Mouse (Mus musculus) MEL (cell line): ENCODE measurements around the gene Slc3a2. TPM values are rescaled to one million over a fixed set of nuclear protein-coding genes. Genes with fewer than 3 reads are reported as not detected.

Source experiments
- DNase-seq: peaks from one replicate; pipeline ENCODE4 v3.0.0; 2011; ENCODE audit warnings: low read depth, low spot score
- H3K27ac ChIP-seq: 2 replicates; pipeline ENCODE4 v1.5.1; 2012; ENCODE audit warnings: low read depth, mild to moderate bottlenecking, control low read depth, low read length, moderate library complexity; ENCODE audit not compliant: control insufficient read depth
- H3K27me3 ChIP-seq, 2 experiments: fragments of 150-350 bp in 1 of 2; sonication (generic) in 1 of 2; 2 replicates each; pipeline ENCODE4 v1.6.1; 2012; ENCODE audit warnings: low read length in 2 of 2, mild to moderate bottlenecking in 2 of 2, improper control_type of control experiment in 1 of 2, moderate library complexity in 1 of 2; ENCODE audit not compliant: insufficient read depth in 2 of 2, control insufficient read depth in 1 of 2
- H3K36me3 ChIP-seq, 2 experiments: 2 replicates each; pipeline ENCODE4 v1.6.1; 2012 to 2014; ENCODE audit warnings: low read length in 2 of 2, improper control_type of control experiment in 1 of 2, inconsistent platforms in 1 of 2, mild to moderate bottlenecking in 1 of 2; ENCODE audit not compliant: insufficient read depth in 2 of 2, control insufficient read depth in 1 of 2
- H3K4me1 ChIP-seq, 2 experiments: fragments of 150-350 bp in 1 of 2; sonication (generic) in 1 of 2; 2 replicates each; pipeline ENCODE4 v1.6.1; 2012; ENCODE audit warnings: low read length in 2 of 2, improper control_type of control experiment in 1 of 2, mild to moderate bottlenecking in 1 of 2; ENCODE audit not compliant: insufficient read depth in 2 of 2, control insufficient read depth in 1 of 2
- H3K4me3 ChIP-seq, 2 experiments: fragments of 150-350 bp in 1 of 2; sonication (generic) in 1 of 2; 2 replicates each; pipeline ENCODE4 v1.5.1; 2012; ENCODE audit warnings: low read depth in 2 of 2, low read length in 2 of 2, mild to moderate bottlenecking in 2 of 2, moderate library complexity in 2 of 2, control low read depth in 1 of 2, improper control_type of control experiment in 1 of 2; ENCODE audit not compliant: control insufficient read depth in 1 of 2, insufficient read depth in 1 of 2
- H3K79me2 ChIP-seq: 2 replicates; pipeline ENCODE4 v1.6.1; 2012; ENCODE audit warnings: mild to moderate bottlenecking, low read length, moderate library complexity; ENCODE audit not compliant: control insufficient read depth, poor library complexity, insufficient read depth
- H3K9ac ChIP-seq: 2 replicates; pipeline ENCODE4 v1.6.1; 2012; ENCODE audit warnings: low read depth, mild to moderate bottlenecking, control low read depth, low read length, moderate library complexity; ENCODE audit not compliant: control insufficient read depth, poor library complexity, severe bottlenecking
- H3K9me3 ChIP-seq: fragments of 150-350 bp; sonication (generic); replicated peaks from 2 replicates; pipeline ENCODE4 v1.6.1; 2012; ENCODE audit warnings: mild to moderate bottlenecking, low read length, improper control_type of control experiment, moderate library complexity; ENCODE audit not compliant: insufficient read depth
- BHLHE40 ChIP-seq: IDR thresholded peaks from 2 replicates; pipeline ENCODE4 v1.6.1; 2012; ENCODE audit warnings: low read depth, mild to moderate bottlenecking, inconsistent platforms, low read length, improper control_type of control experiment, borderline replicate concordance
- CHD2 ChIP-seq: IDR thresholded peaks from 2 replicates; pipeline ENCODE4 v1.6.1; 2011; ENCODE audit warnings: low read length, improper control_type of control experiment
- CTCF ChIP-seq, 3 experiments: IDR thresholded peaks in 2 of 3; conservative IDR thresholded peaks in 1 of 3; 2 replicates each; pipeline ENCODE4 v1.5.1; 2011 to 2012; ENCODE audit warnings: low read length in 3 of 3, low read depth in 2 of 3, mild to moderate bottlenecking in 2 of 3, improper control_type of control experiment in 1 of 3, inconsistent platforms in 1 of 3, mixed read lengths in 1 of 3, moderate library complexity in 1 of 3; ENCODE audit not compliant: control insufficient read depth in 1 of 3, insufficient read depth in 1 of 3, poor library complexity in 1 of 3, severe bottlenecking in 1 of 3
- EP300 ChIP-seq, 2 experiments: IDR thresholded peaks; 2 replicates each; pipeline ENCODE4 v1.6.1; 2011; ENCODE audit warnings: improper control_type of control experiment in 2 of 2, low read length in 2 of 2, low read depth in 1 of 2, mild to moderate bottlenecking in 1 of 2
- ETS1 ChIP-seq: IDR thresholded peaks from 2 replicates; pipeline ENCODE4 v1.6.1; 2012; ENCODE audit warnings: low read depth, mild to moderate bottlenecking, inconsistent platforms, low read length, improper control_type of control experiment, moderate library complexity
- GABPA ChIP-seq: IDR thresholded peaks from 2 replicates; pipeline ENCODE4 v1.6.1; 2012; ENCODE audit warnings: low read depth, mild to moderate bottlenecking, inconsistent platforms, low read length, improper control_type of control experiment, moderate library complexity
- GATA1 ChIP-seq: IDR thresholded peaks from 2 replicates; pipeline ENCODE4 v1.6.1; 2011; ENCODE audit warnings: low read depth, low read length, improper control_type of control experiment
- JUND ChIP-seq: IDR thresholded peaks from 2 replicates; pipeline ENCODE4 v1.6.1; 2011; ENCODE audit warnings: low read depth, mild to moderate bottlenecking, improper control_type of control experiment, low read length
- KAT2A ChIP-seq: conservative IDR thresholded peaks from 2 replicates; pipeline ENCODE4 v1.6.1; 2012; ENCODE audit warnings: low read depth, low read length, improper control_type of control experiment, inconsistent platforms
- MAFK ChIP-seq: IDR thresholded peaks from 2 replicates; pipeline ENCODE4 v1.6.1; 2011; ENCODE audit warnings: low read depth, mild to moderate bottlenecking, low read length, improper control_type of control experiment, borderline replicate concordance
- MAX ChIP-seq: IDR thresholded peaks from 2 replicates; pipeline ENCODE4 v1.6.1; 2011; ENCODE audit warnings: low read length, improper control_type of control experiment
- MEF2A ChIP-seq: IDR thresholded peaks from 2 replicates; pipeline ENCODE4 v1.6.1; 2014; ENCODE audit warnings: low read depth, mild to moderate bottlenecking, inconsistent platforms, low read length, improper control_type of control experiment; ENCODE audit not compliant: poor library complexity, insufficient replicate concordance, severe bottlenecking; ENCODE audit errors: extremely low read depth
- MXI1 ChIP-seq: IDR thresholded peaks from 2 replicates; pipeline ENCODE4 v1.6.1; 2011; ENCODE audit warnings: mild to moderate bottlenecking, low read depth, low read length, improper control_type of control experiment
- NELFE ChIP-seq: IDR thresholded peaks from 2 replicates; pipeline ENCODE4 v1.6.1; 2011; ENCODE audit warnings: low read depth, low read length, improper control_type of control experiment
- POLR2AphosphoS2 ChIP-seq: IDR thresholded peaks from 2 replicates; pipeline ENCODE4 v1.6.1; 2011; ENCODE audit warnings: low read length, improper control_type of control experiment
- SMC3 ChIP-seq: IDR thresholded peaks from 2 replicates; pipeline ENCODE4 v1.6.1; 2011; ENCODE audit warnings: low read depth, low read length, improper control_type of control experiment
- TCF12 ChIP-seq: IDR thresholded peaks from 2 replicates; pipeline ENCODE4 v1.6.1; 2014; ENCODE audit warnings: low read depth, mild to moderate bottlenecking, inconsistent platforms, low read length, improper control_type of control experiment, moderate library complexity
- ZKSCAN1 ChIP-seq: IDR thresholded peaks from 2 replicates; pipeline ENCODE4 v1.6.1; 2012; ENCODE audit warnings: low read depth, mild to moderate bottlenecking, inconsistent platforms, low read length, improper control_type of control experiment, moderate library complexity
- ZMIZ1 ChIP-seq: IDR thresholded peaks from 2 replicates; pipeline ENCODE4 v1.6.1; 2012; ENCODE audit warnings: low read depth, mild to moderate bottlenecking, inconsistent platforms, low read length, improper control_type of control experiment, moderate library complexity
- ZNF384 ChIP-seq: IDR thresholded peaks from 2 replicates; pipeline ENCODE4 v1.6.1; 2012; ENCODE audit warnings: low read depth, mild to moderate bottlenecking, inconsistent platforms, low read length, improper control_type of control experiment
- polyA plus RNA-seq, 2 experiments: library from polyadenylated mRNA; stranded (reverse) in 1 of 2; unstranded in 1 of 2; fragments of >175 nt in 1 of 2; fragments of >200 nt in 1 of 2; gene quantifications; 2 replicates each; pipeline versions ENCODE4 v1.2.1 to v1.2.4; 2012; ENCODE audit warnings: low replicate concordance in 2 of 2, low read depth in 1 of 2; ENCODE audit not compliant: insufficient read length in 2 of 2, insufficient read depth in 1 of 2, missing spikeins in 1 of 2
- total RNA-seq: library from RNA; depleted of rRNA; stranded (reverse); fragments of 300-350 nt; gene quantifications from 2 replicates; pipeline ENCODE4 v1.2.3, GENCODE M21; 2012

Gene Slc3a2
- total and polyA plus RNA-seq, 3 experiments: 164 to 670 (median 428) TPM

DNA sequence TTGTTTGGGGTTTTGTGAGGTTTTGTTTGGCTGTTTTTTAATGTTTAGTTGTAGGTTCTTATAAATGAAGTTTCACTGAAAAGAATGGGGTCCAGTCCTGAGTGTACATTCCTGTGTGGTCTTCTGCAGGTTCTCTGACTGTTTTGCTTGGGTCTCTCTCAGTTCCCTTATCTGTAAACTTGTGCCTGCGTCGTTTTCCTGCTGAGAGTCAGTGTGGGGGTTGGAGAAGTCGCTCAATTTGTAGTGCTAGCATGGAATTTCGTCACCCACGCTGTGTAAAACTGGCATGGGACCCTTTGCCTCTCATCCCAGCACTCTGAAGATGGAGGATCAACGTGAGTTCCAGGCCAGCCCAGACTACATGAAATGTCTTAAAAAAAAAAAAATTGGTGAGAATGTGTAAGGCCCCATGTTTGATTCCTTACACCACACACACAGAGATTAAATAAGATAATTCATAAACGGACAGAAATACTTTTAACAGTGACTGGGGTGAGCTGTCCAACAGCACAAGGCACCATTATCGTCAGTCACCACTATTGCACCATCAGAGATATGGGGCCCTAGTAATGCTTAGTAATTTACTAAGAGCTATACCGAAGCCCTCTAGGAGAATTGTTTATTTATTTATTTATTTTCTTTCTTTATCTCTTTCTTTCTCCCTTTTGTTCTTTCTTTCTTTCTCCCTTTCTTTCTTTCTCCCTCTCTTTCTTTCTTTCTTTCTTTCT is 49.7 kb downstream of the Slc3a2 start (continued):
- TF ChIP-seq BHLHE40: no peak
- no peak for TF ChIP-seq SMC3
- no peak for TF ChIP-seq ZMIZ1
- 0 out of 2 replicates have a peak, but pooled peaks have one; percentile 20 for TF ChIP-seq ZNF384
- TF ChIP-seq GATA1: 0 out of 2 replicates have a peak, but pooled peaks have one; percentile 22
- no peak for TF ChIP-seq MEF2A
- no peak for TF ChIP-seq JUND
- no peak for TF ChIP-seq POLR2AphosphoS2
- TF ChIP-seq CTCF (IDR thresholded peaks at IDR 0.05 in 2 of 3, conservative IDR thresholded peaks at IDR 0.05 in 1 of 3; ENCODE audit: control insufficient read depth in 1 of 3, insufficient read depth in 1 of 3, low read depth in 2 of 3, low read length in 3 of 3, poor library complexity in 1 of 3, severe bottlenecking in 1 of 3): no peak
- peak; percentile 17; the same call in 1 of the 2 replicates for TF ChIP-seq TCF12
- TF ChIP-seq MAFK: no peak
- TF ChIP-seq MAX: no peak
- TF ChIP-seq KAT2A: no peak; the same call in 1 of the 2 replicates
- TF ChIP-seq NELFE: no peak

DNA sequence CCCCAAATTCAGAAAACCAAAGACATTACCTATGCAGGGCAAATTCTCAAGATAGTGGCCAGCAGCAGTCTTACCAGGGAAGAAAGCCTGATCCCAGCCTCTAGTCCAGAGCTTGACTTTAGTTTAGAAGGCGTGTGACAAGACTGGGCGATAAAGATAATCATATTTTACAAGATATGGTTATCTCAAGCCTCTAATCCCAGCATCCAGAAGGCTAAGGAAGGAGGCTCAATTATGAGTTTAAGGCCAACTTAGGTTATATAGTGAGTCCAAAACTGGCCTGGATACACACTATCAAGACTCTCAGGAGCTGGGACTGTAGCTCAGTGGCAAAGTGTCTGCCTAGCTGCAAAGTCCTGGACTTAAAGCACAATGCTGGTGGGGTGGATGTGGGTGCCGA is 50.3 kb downstream of the Slc3a2 start:
- no peak overlapping the region for H3K27ac ChIP-seq
- H3K4me1 ChIP-seq: peaks cover 3 to 8% of the 10 kb centered on the region in 2 experiments

DNA sequence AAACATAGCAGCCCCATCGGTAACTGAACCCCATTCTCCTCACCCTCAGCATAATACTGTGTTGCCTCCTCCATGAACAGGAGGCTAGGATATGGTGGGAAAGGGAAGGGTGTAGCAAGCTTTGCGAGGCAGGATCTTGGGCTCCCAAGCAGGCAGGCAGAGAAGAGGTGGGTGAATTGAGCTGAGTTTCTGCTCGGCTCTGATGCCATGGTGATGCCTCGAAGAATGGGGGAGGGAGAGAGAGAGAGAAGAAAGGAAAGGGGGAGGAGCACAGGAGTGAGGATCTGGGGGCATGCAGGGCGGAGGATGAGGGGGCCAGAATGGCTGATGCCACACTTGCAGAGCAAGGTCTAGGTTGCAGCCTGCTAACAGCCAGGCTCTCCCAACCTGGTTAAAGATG is 57.4 kb downstream of the Slc3a2 start:
- H3K79me2 ChIP-seq: no peaks in the 10 kb centered on the region
- H3K4me3 ChIP-seq: no peak overlapping the region
- no peak overlapping the region for H3K9ac ChIP-seq
- no peaks in the 10 kb centered on the region for H3K9me3 ChIP-seq
- DNase-seq: no peak
- no peaks in the 10 kb centered on the region for H3K4me1 ChIP-seq
- H3K27me3 ChIP-seq: no peaks in the 10 kb centered on the region; a peak in 1 of 4 replicates
- H3K27ac ChIP-seq: no peak overlapping the region
- no peaks in the 10 kb centered on the region for H3K36me3 ChIP-seq
- TF ChIP-seq MXI1: no peak
- TF ChIP-seq ZKSCAN1: no peak
- no peak for TF ChIP-seq SMC3
- TF ChIP-seq TCF12: no peak
- TF ChIP-seq, all 39 proteins: peak for 0

More for the DNA sequence above, 50.3 kb downstream of the Slc3a2 start:
- H3K9me3 ChIP-seq: no peaks in the 10 kb centered on the region
- H3K4me3 ChIP-seq: no peak overlapping the region
- H3K9ac ChIP-seq: no peak overlapping the region
- peaks cover 0 to 2% of the 10 kb centered on the region in 2 experiments; a peak in 2 of 4 replicates for H3K27me3 ChIP-seq
- peak; percentile 17 for DNase-seq
- no peaks in the 10 kb centered on the region for H3K79me2 ChIP-seq
- H3K36me3 ChIP-seq: peaks cover 0 to 5% of the 10 kb centered on the region in 2 experiments; a peak in 2 of 4 replicates
- 0 out of 2 replicates have a peak, but pooled peaks have one; percentile 13 for TF ChIP-seq GATA1
- no peak for TF ChIP-seq ETS1
- no peak for TF ChIP-seq JUND
- no peak for TF ChIP-seq GABPA
- no peak for TF ChIP-seq EP300 (IDR thresholded peaks at IDR 0.05; ENCODE audit: low read depth in 1 of 2, low read length in 2 of 2)
- no peak for TF ChIP-seq CHD2
